Comparison of ENCODE assay signal across 8 mouse cellular contexts in the genomic region with DNA sequence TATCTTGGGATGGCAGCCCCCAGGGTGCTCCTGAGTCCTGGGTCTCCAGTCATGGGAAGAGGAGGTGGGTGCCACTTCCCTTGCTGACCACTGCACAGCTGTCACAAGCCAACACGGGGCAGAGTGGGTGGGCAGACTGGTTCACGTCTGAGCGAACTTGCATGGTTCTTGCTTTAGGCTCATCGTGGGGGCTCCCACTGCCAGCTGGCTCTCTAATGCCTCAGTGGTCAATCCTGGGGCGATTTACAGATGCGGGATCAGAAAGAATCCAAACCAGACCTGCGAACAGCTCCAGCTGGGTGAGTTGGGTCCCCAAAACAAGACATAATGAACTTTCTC. TPM values are rescaled to one million over a fixed set of nuclear protein-coding genes. Genes with fewer than 3 reads are reported as not detected.
A peak's percentile ranks its signal among the peaks of the same experiment; 100 is the strongest.
DNase-seq lines count a peak whose midpoint lies in the region; ATAC-seq and TF ChIP-seq lines count a peak whose summit lies in the region.

No protein-coding gene starts in this region.

- H3K79me2 ChIP-seq in MEL (ENCODE audit: control insufficient read depth, insufficient read depth, low read length, poor library complexity) = peaks cover 36% of the 10 kb centered on the region

- TF ChIP-seq CTCF in MEL (IDR thresholded peaks at IDR 0.05 in 2 of 3, conservative IDR thresholded peaks at IDR 0.05 in 1 of 3; ENCODE audit: control insufficient read depth in 1 of 3, insufficient read depth in 1 of 3, low read depth in 2 of 3, low read length in 3 of 3, poor library complexity in 1 of 3, severe bottlenecking in 1 of 3) = no peak

- TF ChIP-seq RAD21 in MEL (IDR thresholded peaks at IDR 0.05; ENCODE audit: low read depth, low read length) = no peak

- peak overlapping the region; percentile 68 for H3K9ac ChIP-seq in heart, embryonic 14.5 days (ENCODE audit: low read length)
- peak overlapping the region; percentile 74 for H3K9ac ChIP-seq in MEL (ENCODE audit: control insufficient read depth, low read depth, low read length, poor library complexity, severe bottlenecking)
- peak overlapping the region; percentile 64 for H3K9ac ChIP-seq in heart, embryonic 16.5 days (ENCODE audit: low read length)

- DNase-seq in heart, adult 8-10 months (ENCODE audit: low spot score) = no peak
- no peak for DNase-seq in MEL (ENCODE audit: low read depth, low spot score)
- DNase-seq in embryo, embryonic 10.5 days (ENCODE audit: low spot score) = no peak
- DNase-seq in gastrocnemius, postnatal 25 days = no peak

- no peak for TF ChIP-seq POLR2A in MEL (IDR thresholded peaks at IDR 0.05; ENCODE audit: control insufficient read depth in 1 of 2, insufficient read depth in 1 of 2, low read depth in 1 of 2, low read length in 2 of 2, poor library complexity in 1 of 2)

- H3K27ac ChIP-seq in heart, embryonic 14.5 days (replicated peaks in 1 of 2; ENCODE audit: control insufficient read depth in 1 of 2, insufficient read depth in 1 of 2, low read depth in 2 of 2, low read length in 2 of 2) = 0 out of 4 replicates have a peak overlapping the region, but pooled peaks of 1 of the 2 experiments have one; percentile 24
- peak overlapping the region; percentile 96 for H3K27ac ChIP-seq in MEL (ENCODE audit: control insufficient read depth, low read depth, low read length)
- peak overlapping the region; percentile 56 for H3K27ac ChIP-seq in heart, embryonic 16.5 days (ENCODE audit: low read length)

- H3K4me2 ChIP-seq in heart, embryonic 14.5 days (ENCODE audit: low read length) = peak overlapping the region; percentile 91
- peak overlapping the region; percentile 72 for H3K4me2 ChIP-seq in heart, embryonic 16.5 days (ENCODE audit: low read depth, low read length)

- 0 out of 2 replicates have a peak, but pooled peaks cover 6% of the 10 kb centered on the region for H3K27me3 ChIP-seq in heart, embryonic 14.5 days (ENCODE audit: control insufficient read depth, insufficient read depth, low read length)
- no peaks in the 10 kb centered on the region for H3K27me3 ChIP-seq in MEL (ENCODE audit: control insufficient read depth in 1 of 2, insufficient read depth in 2 of 2, low read length in 2 of 2)
- no peaks in the 10 kb centered on the region; the same call in 1 of the 2 replicates for H3K27me3 ChIP-seq in heart, embryonic 16.5 days (ENCODE audit: control insufficient read depth, insufficient read depth, low read length)
- H3K27me3 ChIP-seq in megakaryocyte, embryonic 14.5 days (replicated peaks) = no peaks in the 10 kb centered on the region

- H3K4me3 ChIP-seq in heart, embryonic 14.5 days (ENCODE audit: control insufficient read depth in 1 of 2, insufficient read depth in 1 of 2, low read depth in 1 of 2, low read length in 2 of 2) = peak overlapping the region; percentile 53 to 55
- peak overlapping the region; percentile 86 to 89 for H3K4me3 ChIP-seq in MEL (ENCODE audit: control insufficient read depth in 1 of 2, insufficient read depth in 1 of 2, low read depth in 2 of 2, low read length in 2 of 2)
- H3K4me3 ChIP-seq in heart, embryonic 16.5 days (ENCODE audit: low read length) = peak overlapping the region; percentile 63
- peak overlapping the region; percentile 98 for H3K4me3 ChIP-seq in megakaryocyte, embryonic 14.5 days (replicated peaks)

- 16% methylated on average over 7 of the region's 7 CpGs for WGBS in heart, embryonic 14.5 days
- WGBS in heart, embryonic 16.5 days = 18% methylated on average over 7 of the region's 7 CpGs

- H3K36me3 ChIP-seq in heart, embryonic 14.5 days (ENCODE audit: control insufficient read depth, insufficient read depth, low read length) = no peaks in the 10 kb centered on the region
- H3K36me3 ChIP-seq in MEL (ENCODE audit: control insufficient read depth in 1 of 2, insufficient read depth in 2 of 2, low read length in 2 of 2) = peaks cover 6 to 40% of the 10 kb centered on the region in 2 experiments
- H3K36me3 ChIP-seq in heart, embryonic 16.5 days (ENCODE audit: control insufficient read depth, insufficient read depth) = no peaks in the 10 kb centered on the region
- H3K36me3 ChIP-seq in megakaryocyte, embryonic 14.5 days (replicated peaks; ENCODE audit: low read length) = no peaks in the 10 kb centered on the region

- no peaks in the 10 kb centered on the region for H3K9me3 ChIP-seq in heart, embryonic 14.5 days (ENCODE audit: control insufficient read depth, low read length)
- H3K9me3 ChIP-seq in MEL (replicated peaks; ENCODE audit: insufficient read depth, low read length) = no peaks in the 10 kb centered on the region
- H3K9me3 ChIP-seq in heart, embryonic 16.5 days (replicated peaks; ENCODE audit: control insufficient read depth, low read length) = no peaks in the 10 kb centered on the region
- no peaks in the 10 kb centered on the region for H3K9me3 ChIP-seq in megakaryocyte, embryonic 14.5 days

- no peak for ATAC-seq in heart, embryonic 14.5 days (ENCODE audit: insufficient number of reproducible peaks, insufficient read depth, low FRiP score, low read depth)
- ATAC-seq in heart, embryonic 16.5 days (replicated peaks; ENCODE audit: extremely low read depth, insufficient read depth, low FRiP score) = no peak
- no peak for ATAC-seq in activated CD4-positive, CD25-positive, alpha-beta regulatory T cell, adult 4 months

- TF ChIP-seq EP300 in MEL (IDR thresholded peaks at IDR 0.05; ENCODE audit: low read depth in 1 of 2, low read length in 2 of 2) = no peak

- peaks cover 4 to 7% of the 10 kb centered on the region in 2 experiments for H3K4me1 ChIP-seq in heart, embryonic 14.5 days (ENCODE audit: control insufficient read depth in 2 of 2, insufficient read depth in 2 of 2, low read length in 2 of 2)
- peaks cover 26 to 28% of the 10 kb centered on the region in 2 experiments for H3K4me1 ChIP-seq in MEL (ENCODE audit: control insufficient read depth in 1 of 2, insufficient read depth in 2 of 2, low read length in 2 of 2)
- 0 out of 2 replicates have a peak, but pooled peaks cover 3% of the 10 kb centered on the region for H3K4me1 ChIP-seq in heart, embryonic 16.5 days (ENCODE audit: control insufficient read depth, insufficient read depth, low read length)
- H3K4me1 ChIP-seq in megakaryocyte, embryonic 14.5 days = peaks cover 77% of the 10 kb centered on the region

TF ChIP-seq in MEL, 35 proteins besides CTCF, POLR2A, EP300 and RAD21:
- no peak for TF ChIP-seq USF2 (IDR thresholded peaks at IDR 0.05; ENCODE audit: borderline replicate concordance in 1 of 2, insufficient read depth in 1 of 2, low read depth in 1 of 2, low read length in 2 of 2)
- 0 out of 2 replicates have a peak, but pooled peaks have one; percentile 18 for TF ChIP-seq TAL1 (IDR thresholded peaks at IDR 0.05; ENCODE audit: low read length)
- TF ChIP-seq MYB (IDR thresholded peaks at IDR 0.05; ENCODE audit: low read depth, low read length) = no peak

RNA-seq across cellular contexts. Expression of a gene that starts 0.7 kb away (rescaled TPM):
- 3.4 and 3.8 TPM in 2 replicates for polyA plus RNA-seq in heart, embryonic 14.5 days (2014; fragmentation: Nextera tagmentation; extraction: Ambion mirVana)
- 1 to 10 TPM; 1.1 to 2.7 (median 1.3) TPM for total RNA-seq in heart, adult 8-10 months (2022)
- total RNA-seq in MEL (2012; rRNA removed) = 22.7 and 35.5 TPM in 2 replicates
- polyA plus RNA-seq in MEL (2012; ENCODE audit: insufficient read depth in 1 of 2, insufficient read length in 2 of 2, low read depth in 1 of 2, low replicate concordance in 2 of 2, missing spikeins in 1 of 2) = 10 to 100 TPM; 48.9 to 97.5 TPM
- 4.0 and 7.5 TPM in 2 replicates for polyA plus RNA-seq in heart, embryonic 16.5 days (2015; fragmentation: Nextera tagmentation; extraction: Ambion mirVana)
- polyA plus RNA-seq in megakaryocyte, embryonic 14.5 days (2012; ENCODE audit: insufficient read depth, low replicate concordance) = 1.6 TPM in 1 of 2 replicates, not detected in the other
- 1 to 10 TPM; 3.7 to 5.1 TPM for total RNA-seq in gastrocnemius, postnatal 25 days (2021)
- 100 to 1,000 TPM; 154 to 180 TPM for polyA plus RNA-seq in activated CD4-positive, CD25-positive, alpha-beta regulatory T cell, adult 4 months (2017; shearing (Covaris generic))
